Mouse (Mus musculus) B cell, adult 2 months (primary cell): ENCODE data around the gene Ttbk2.

ENCODE experiments used
- DNase-seq, 2 experiments: peaks; one replicate each; pipeline ENCODE4 v3.0.0; 2022

Gene Ttbk2

GRCm38 (mm10) chr2:120850424-120851082 is at the start of gene Ttbk2:
Ttbk2 (minus strand) TSS chr2:120850604.
- peak; percentile 94 for DNase-seq

GRCm38 (mm10) chr2:120896361-120896760 is 46.0 kb upstream of the Ttbk2 start:
- no peak for DNase-seq

- DNase-seq: no peak
Observed at GRCm38 (mm10) chr2:120887601-120888000, 37.2 kb upstream of the Ttbk2 start.

GRCm38 (mm10) chr2:120873192-120873591 is 22.8 kb upstream of the Ttbk2 start:
- no peak for DNase-seq

- DNase-seq: no peak
Observed at GRCm38 (mm10) chr2:120871447-120872336, 21.3 kb upstream of the Ttbk2 start.

- no peak for DNase-seq
Observed at GRCm38 (mm10) chr2:120867336-120867735, 16.9 kb upstream of the Ttbk2 start.

GRCm38 (mm10) chr2:120866561-120866960 is 16.2 kb upstream of the Ttbk2 start:
- DNase-seq: peak; percentile 64 to 66

- DNase-seq: no peak
Observed at GRCm38 (mm10) chr2:120863389-120863788, 13.0 kb upstream of the Ttbk2 start.

GRCm38 (mm10) chr2:120860699-120861098 is 10.3 kb upstream of the Ttbk2 start:
- no peak for DNase-seq

GRCm38 (mm10) chr2:120858131-120858530 is 7.7 kb upstream of the Ttbk2 start:
- no peak for DNase-seq

- DNase-seq: no peak
Observed at GRCm38 (mm10) chr2:120853151-120853550, 2.7 kb upstream of the Ttbk2 start.

GRCm38 (mm10) chr2:120852626-120853025 is 2.2 kb upstream of the Ttbk2 start:
- peak in 1 of 2 experiments; percentile 5 for DNase-seq

- no peak for DNase-seq
Observed at GRCm38 (mm10) chr2:120849449-120850423, 668 bp downstream of the Ttbk2 start, which contains the start of gene Cdan1. Cdan1 (minus strand) TSS chr2:120850128.

- DNase-seq: no peak
Observed at GRCm38 (mm10) chr2:120845280-120845679, 5.1 kb downstream of the Ttbk2 start.

- DNase-seq: no peak
Observed at GRCm38 (mm10) chr2:120843990-120844389, 6.4 kb downstream of the Ttbk2 start.

- DNase-seq: no peak
Observed at GRCm38 (mm10) chr2:120841211-120841610, 9.2 kb downstream of the Ttbk2 start.

GRCm38 (mm10) chr2:120835167-120835566 is 15.2 kb downstream of the Ttbk2 start:
- DNase-seq: no peak

- DNase-seq: no peak
Observed at GRCm38 (mm10) chr2:120826936-120827638, 23.3 kb downstream of the Ttbk2 start.

- no peak for DNase-seq
Observed at GRCm38 (mm10) chr2:120770265-120770935, 80.0 kb downstream of the Ttbk2 start.

- no peak for DNase-seq
Observed at GRCm38 (mm10) chr2:120761922-120762321, 88.5 kb downstream of the Ttbk2 start.

GRCm38 (mm10) chr2:120748041-120748440 is 102.4 kb downstream of the Ttbk2 start:
- DNase-seq: no peak
